Mouse (Mus musculus): Measurements from ENCODE around the gene Gm20403.

DNA sequence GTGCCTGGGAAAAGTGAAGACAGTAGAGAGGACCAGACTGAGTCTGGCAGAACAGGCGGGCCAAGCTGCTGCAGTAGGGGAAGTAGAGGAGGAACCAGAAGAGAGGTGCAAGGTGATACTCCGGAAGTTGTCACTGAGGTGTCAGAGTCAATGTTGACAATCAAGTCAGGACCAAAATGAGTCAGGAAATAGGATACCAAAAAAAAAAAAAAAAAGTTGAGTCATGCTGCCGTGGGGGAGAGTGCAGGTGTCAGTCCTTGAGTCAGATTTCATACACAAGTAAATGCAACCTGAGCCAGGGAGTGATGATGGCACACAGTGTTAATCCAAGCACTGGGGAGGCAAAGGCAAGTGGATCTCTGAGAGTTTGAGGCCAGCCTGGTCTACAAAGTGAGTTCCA lies 40.8 kb upstream of the Gm20403 start:
- TF ChIP-seq CTCF (IDR thresholded peaks at IDR 0.05; ENCODE audit: low read depth) (no peak), EP300 (IDR thresholded peaks at IDR 0.05; ENCODE audit: low read depth) (no peak)
